Mouse (Mus musculus) myocyte (in vitro differentiated cells): ENCODE measurements around the gene Klb.

Experiments used
- E2F4 ChIP-seq: IDR thresholded peaks from one replicate; pipeline ENCODE4 v1.6.1; 2011; ENCODE audit warnings: mild to moderate bottlenecking, control low read depth, moderate library complexity; ENCODE audit not compliant: insufficient read depth
- MAX ChIP-seq: IDR thresholded peaks from one replicate; pipeline ENCODE4 v1.6.1; 2011; ENCODE audit warnings: low read depth, mild to moderate bottlenecking, control low read depth
- MYOD1 ChIP-seq, 3 experiments: IDR thresholded peaks; one replicate each; pipeline ENCODE4 v1.6.1; 2011; ENCODE audit warnings: control low read depth in 2 of 3, low read depth in 2 of 3, mild to moderate bottlenecking in 2 of 3, moderate library complexity in 1 of 3; ENCODE audit not compliant: insufficient read length in 2 of 3, control insufficient read depth in 1 of 3
- MYOG ChIP-seq, 3 experiments: IDR thresholded peaks; one replicate each; pipeline ENCODE4 v1.6.1; 2011; ENCODE audit warnings: control low read depth in 2 of 3, low read depth in 2 of 3, mild to moderate bottlenecking in 2 of 3; ENCODE audit not compliant: insufficient read length in 2 of 3, control insufficient read depth in 1 of 3, insufficient read depth in 1 of 3
- POLR2A ChIP-seq: IDR thresholded peaks from one replicate; pipeline ENCODE4 v1.6.1; 2011; ENCODE audit warnings: low read depth, mild to moderate bottlenecking, control low read depth, moderate library complexity; ENCODE audit not compliant: insufficient read length
- POLR2AphosphoS2 ChIP-seq: IDR thresholded peaks from one replicate; pipeline ENCODE4 v1.6.1; 2011; ENCODE audit warnings: low read depth, control low read depth; ENCODE audit not compliant: insufficient read length
- REST ChIP-seq: IDR thresholded peaks from one replicate; pipeline ENCODE4 v1.6.1; 2011; ENCODE audit warnings: mild to moderate bottlenecking, control low read depth, moderate library complexity; ENCODE audit not compliant: insufficient read depth, insufficient read length
- TCF12 ChIP-seq: IDR thresholded peaks from one replicate; pipeline ENCODE4 v1.6.1; 2011; ENCODE audit warnings: mild to moderate bottlenecking, control low read depth; ENCODE audit not compliant: poor library complexity, insufficient read depth, severe bottlenecking

DNA sequence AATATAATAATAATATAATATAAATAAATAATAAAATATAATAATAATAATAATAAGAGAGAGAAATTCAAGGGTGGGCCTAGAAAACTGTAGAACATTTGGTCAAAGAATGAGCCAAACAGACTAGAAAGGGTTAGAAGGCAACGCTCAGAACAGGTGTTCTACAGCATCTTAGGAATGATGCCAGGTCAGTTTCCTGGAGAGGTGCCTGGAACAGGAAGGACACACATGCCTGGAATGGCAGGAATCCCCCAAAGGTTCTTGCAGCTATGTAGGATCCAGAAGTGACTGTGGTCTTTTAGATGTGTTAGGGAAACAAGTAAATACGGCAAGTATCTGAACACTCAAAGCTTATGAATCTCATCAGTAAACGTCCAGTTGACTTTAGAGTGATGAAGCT, 23.8 kb upstream of the Klb start:
- TF ChIP-seq POLR2A (no peak), E2F4 (no peak), REST (no peak), POLR2AphosphoS2 (no peak), MYOD1 (IDR thresholded peaks at IDR 0.05; ENCODE audit: control insufficient read depth in 1 of 3, insufficient read length in 2 of 3, low read depth in 2 of 3) (no peak), MYOG (IDR thresholded peaks at IDR 0.05; ENCODE audit: control insufficient read depth in 1 of 3, insufficient read depth in 1 of 3, insufficient read length in 2 of 3, low read depth in 2 of 3) (no peak), MAX (no peak), TCF12 (no peak)
